Comparison of ENCODE assay signal across 35 mouse cellular contexts in the genomic region with DNA sequence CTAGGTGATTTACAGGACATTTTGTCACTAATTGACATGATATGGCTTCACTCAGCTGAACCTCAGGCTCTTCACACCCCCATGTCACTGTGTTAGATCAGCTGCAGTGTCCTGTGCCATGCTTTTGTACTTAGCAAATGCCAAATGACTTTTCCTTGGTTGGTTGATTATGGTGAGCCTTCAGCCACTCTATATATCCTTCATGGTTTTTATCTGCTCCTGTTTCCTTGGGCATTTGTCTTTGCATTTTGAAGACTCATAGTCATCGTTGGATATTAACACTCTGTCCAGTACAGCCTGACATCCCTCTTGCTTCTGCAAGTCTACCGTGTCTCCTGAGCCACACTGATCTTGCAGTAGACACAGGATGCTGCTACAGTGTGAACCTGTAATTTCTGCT. TPM values are rescaled to one million over a fixed set of nuclear protein-coding genes. Genes with fewer than 3 reads are reported as not detected.
"Had no signal": no experiment of that assay in that cellular context is flagged by ENCODE, and none has a peak within 500 bp of the region (broad histone marks: within the 10 kb centered on the region; RNA-seq: fewer than 3 reads in every experiment).

No protein-coding gene starts in this region.

- H3K4me2 ChIP-seq: heart, embryonic 11.5 days; heart, embryonic 12.5 days; heart, embryonic 13.5 days; heart, embryonic 15.5 days; hindbrain, embryonic 12.5 days; hindbrain, embryonic 13.5 days; hindbrain, embryonic 14.5 days; hindbrain, embryonic 15.5 days; intestine, embryonic 15.5 days; kidney, embryonic 15.5 days had no signal

- H3K9ac ChIP-seq: heart, embryonic 12.5 days; heart, embryonic 13.5 days; heart, embryonic 15.5 days; hindbrain, embryonic 12.5 days; hindbrain, embryonic 13.5 days; hindbrain, embryonic 14.5 days; hindbrain, embryonic 15.5 days; intestine, embryonic 15.5 days; kidney, embryonic 15.5 days had no signal

- H3K9me3 ChIP-seq: heart, embryonic 12.5 days; heart, embryonic 13.5 days; heart, embryonic 15.5 days; hindbrain, embryonic 10.5 days; hindbrain, embryonic 12.5 days; hindbrain, embryonic 13.5 days; hindbrain, embryonic 15.5 days; intestine, embryonic 15.5 days; kidney, embryonic 15.5 days had no signal

- H3K4me3 ChIP-seq: heart, embryonic 12.5 days; heart, embryonic 13.5 days; heart, embryonic 15.5 days; hindbrain, embryonic 10.5 days; hindbrain, embryonic 12.5 days; hindbrain, embryonic 13.5 days; hindbrain, embryonic 15.5 days; intestine, embryonic 15.5 days; kidney, embryonic 15.5 days; layer of hippocampus, adult 2 months had no signal

- H3K27ac ChIP-seq: heart, embryonic 15.5 days; hindbrain, embryonic 10.5 days; hindbrain, embryonic 12.5 days; hindbrain, embryonic 13.5 days; hindbrain, embryonic 14.5 days; hindbrain, embryonic 15.5 days; hindbrain, postnatal 0 days; intestine, embryonic 15.5 days; kidney, embryonic 15.5 days; kidney, postnatal 0 days; layer of hippocampus, adult 2 months had no signal

- DNase-seq: heart, postnatal 10 days; heart, postnatal 14 days; heart, postnatal 36 days; heart, postnatal 4 days; kidney, adult 11 months; kidney, adult 18-20 months; kidney, adult 2 months; kidney, adult 8-10 months; kidney, adult 9 months; kidney, postnatal 10 days; kidney, postnatal 14 days; kidney, postnatal 25 days; kidney, postnatal 36 days; kidney, postnatal 4 days; layer of hippocampus, adult 9-11 months; layer of hippocampus, postnatal 36 days had no signal

- H3K36me3 ChIP-seq: heart, embryonic 12.5 days; heart, embryonic 13.5 days; heart, embryonic 15.5 days; hindbrain, embryonic 10.5 days; hindbrain, embryonic 12.5 days; hindbrain, embryonic 13.5 days; hindbrain, embryonic 15.5 days; intestine, embryonic 15.5 days; kidney, embryonic 15.5 days had no signal

- ATAC-seq: hindbrain, embryonic 16.5 days; hindbrain, postnatal 0 days; inflammation-experienced regulatory T-cells, adult 6 months; intestine, embryonic 15.5 days; intestine, embryonic 16.5 days; intestine, postnatal 0 days had no signal

- H3K27me3 ChIP-seq: heart, embryonic 12.5 days; heart, embryonic 13.5 days; heart, embryonic 15.5 days; hindbrain, embryonic 12.5 days; hindbrain, embryonic 15.5 days; intestine, embryonic 15.5 days; kidney, embryonic 15.5 days had no signal

RNA-seq across cellular contexts. Expression of a gene that starts 27.5 kb away (rescaled TPM):
- total RNA-seq: hematopoietic stem cell, adult 5-6 weeks had no signal
